16 mouse cellular contexts compared by ENCODE assay signal in genomic region chr19:29221867-29222266, GRCm38 (mm10). TPM values are rescaled to one million over a fixed set of nuclear protein-coding genes. Genes with fewer than 3 reads are reported as not detected.
DNase-seq lines count a peak whose midpoint lies in the region; ATAC-seq and TF ChIP-seq lines count a peak whose summit lies in the region.
"Had no signal": no experiment of that assay in that cellular context is flagged by ENCODE, and none has a peak within 500 bp of the region (broad histone marks: within the 10 kb centered on the region; RNA-seq: fewer than 3 reads in every experiment).

No protein-coding gene starts in this region.

- no peak overlapping the region for H3K27ac ChIP-seq in MEL (ENCODE audit: control insufficient read depth, low read depth, low read length)
- H3K27ac ChIP-seq: forebrain, embryonic 13.5 days; heart, embryonic 13.5 days; kidney, embryonic 15.5 days; lung, embryonic 15.5 days; stomach, postnatal 0 days had no signal

- H3K79me2 ChIP-seq in MEL (ENCODE audit: control insufficient read depth, insufficient read depth, low read length, poor library complexity) = no peaks in the 10 kb centered on the region

- peaks cover 9 to 16% of the 10 kb centered on the region in 2 experiments for H3K4me1 ChIP-seq in MEL (ENCODE audit: control insufficient read depth in 1 of 2, insufficient read depth in 2 of 2, low read length in 2 of 2)
- H3K4me1 ChIP-seq: forebrain, embryonic 13.5 days; heart, embryonic 13.5 days; kidney, embryonic 15.5 days; lung, embryonic 15.5 days had no signal

- TF ChIP-seq CTCF in MEL (IDR thresholded peaks at IDR 0.05 in 2 of 3, conservative IDR thresholded peaks at IDR 0.05 in 1 of 3; ENCODE audit: control insufficient read depth in 1 of 3, insufficient read depth in 1 of 3, low read depth in 2 of 3, low read length in 3 of 3, poor library complexity in 1 of 3, severe bottlenecking in 1 of 3) = no peak

- peak; percentile 31; the same call in 1 of the 2 replicates for ATAC-seq in megakaryocyte progenitor cell, adult 5-6 weeks (replicated peaks; ENCODE audit: poor library complexity)
- ATAC-seq: forebrain, embryonic 13.5 days had no signal

- TF ChIP-seq EP300 in MEL (IDR thresholded peaks at IDR 0.05; ENCODE audit: low read depth in 1 of 2, low read length in 2 of 2) = peak; percentile 46 to 71; a peak in 3 of 4 replicates

- DNase-seq in lung, postnatal 36 days = peak; percentile 42
- no peak for DNase-seq in lung, postnatal 10 days
- peak; percentile 90 for DNase-seq in MEL (ENCODE audit: low read depth, low spot score)
- peak; percentile 22 for DNase-seq in adrenal gland, postnatal 10 days
- no peak for DNase-seq in thymus, postnatal 25 days
- no peak for DNase-seq in B cell, adult 2 months
- DNase-seq: cerebellum, postnatal 25 days; layer of hippocampus, postnatal 36 days; left cerebral cortex, postnatal 4 days; right cerebral cortex, postnatal 25 days had no signal

- H3K36me3 ChIP-seq in MEL (ENCODE audit: control insufficient read depth in 1 of 2, insufficient read depth in 2 of 2, low read length in 2 of 2) = peaks cover 0 to 32% of the 10 kb centered on the region in 2 experiments; a peak in 2 of 4 replicates
- H3K36me3 ChIP-seq: heart, embryonic 13.5 days; kidney, embryonic 15.5 days; lung, embryonic 15.5 days had no signal

- no peak for TF ChIP-seq POLR2A in MEL (IDR thresholded peaks at IDR 0.05; ENCODE audit: control insufficient read depth in 1 of 2, insufficient read depth in 1 of 2, low read depth in 1 of 2, low read length in 2 of 2, poor library complexity in 1 of 2)

- no peak overlapping the region for H3K9ac ChIP-seq in MEL (ENCODE audit: control insufficient read depth, low read depth, low read length, poor library complexity, severe bottlenecking)
- H3K9ac ChIP-seq: forebrain, embryonic 13.5 days; heart, embryonic 13.5 days; kidney, embryonic 15.5 days; lung, embryonic 15.5 days had no signal

- no peak for TF ChIP-seq RAD21 in MEL (IDR thresholded peaks at IDR 0.05; ENCODE audit: low read depth, low read length)

- H3K9me3 ChIP-seq in MEL (replicated peaks; ENCODE audit: insufficient read depth, low read length) = no peaks in the 10 kb centered on the region
- H3K9me3 ChIP-seq: kidney, embryonic 15.5 days; lung, embryonic 15.5 days had no signal

- H3K4me3 ChIP-seq in MEL (ENCODE audit: control insufficient read depth in 1 of 2, insufficient read depth in 1 of 2, low read depth in 2 of 2, low read length in 2 of 2) = no peak overlapping the region
- H3K4me3 ChIP-seq: forebrain, embryonic 13.5 days; heart, embryonic 13.5 days; kidney, embryonic 15.5 days; lung, embryonic 15.5 days had no signal

- no peaks in the 10 kb centered on the region for H3K27me3 ChIP-seq in MEL (ENCODE audit: control insufficient read depth in 1 of 2, insufficient read depth in 2 of 2, low read length in 2 of 2)
- H3K27me3 ChIP-seq: forebrain, embryonic 13.5 days; heart, embryonic 13.5 days; lung, embryonic 15.5 days had no signal

TF ChIP-seq in MEL, 35 proteins besides CTCF, POLR2A, EP300 and RAD21:
- TF ChIP-seq ZKSCAN1 (IDR thresholded peaks at IDR 0.05; ENCODE audit: low read depth, low read length) = no peak
- no peak for TF ChIP-seq CHD1 (IDR thresholded peaks at IDR 0.05; ENCODE audit: low read depth, low read length)
- TF ChIP-seq MXI1 (IDR thresholded peaks at IDR 0.05; ENCODE audit: low read depth, low read length) = peak; percentile 66
- no peak for TF ChIP-seq UBTF (IDR thresholded peaks at IDR 0.05; ENCODE audit: borderline replicate concordance, insufficient read depth, low read depth, low read length)
- TF ChIP-seq MYB (IDR thresholded peaks at IDR 0.05; ENCODE audit: low read depth, low read length) = no peak
- TF ChIP-seq MAZ (IDR thresholded peaks at IDR 0.05; ENCODE audit: low read depth, low read length) = 0 out of 2 replicates have a peak, but pooled peaks have one; percentile 70
- TF ChIP-seq TBP (IDR thresholded peaks at IDR 0.05; ENCODE audit: low read depth, low read length) = no peak
- no peak for TF ChIP-seq GABPA (IDR thresholded peaks at IDR 0.05; ENCODE audit: low read depth, low read length)
- TF ChIP-seq GATA1 (IDR thresholded peaks at IDR 0.05; ENCODE audit: low read depth, low read length) = peak; percentile 65
- no peak for TF ChIP-seq MEF2A (IDR thresholded peaks at IDR 0.05; ENCODE audit: extremely low read depth, insufficient replicate concordance, low read depth, low read length, poor library complexity, severe bottlenecking)
- no peak for TF ChIP-seq SMC3 (IDR thresholded peaks at IDR 0.05; ENCODE audit: low read depth, low read length)
- no peak for TF ChIP-seq CHD2 (IDR thresholded peaks at IDR 0.05; ENCODE audit: low read length)
- 0 out of 2 replicates have a peak, but pooled peaks have one; percentile 49 for TF ChIP-seq MAFK (IDR thresholded peaks at IDR 0.05; ENCODE audit: borderline replicate concordance, low read depth, low read length)
- no peak for TF ChIP-seq NELFE (IDR thresholded peaks at IDR 0.05; ENCODE audit: low read depth, low read length)
- peak; percentile 84 for TF ChIP-seq USF1 (IDR thresholded peaks at IDR 0.05; ENCODE audit: low read depth, low read length)
- TF ChIP-seq RCOR1 (IDR thresholded peaks at IDR 0.05; ENCODE audit: low read depth, low read length) = peak; percentile 99
- TF ChIP-seq ZC3H11A (IDR thresholded peaks at IDR 0.05; ENCODE audit: low read depth, low read length) = no peak
- no peak for TF ChIP-seq E2F4 (IDR thresholded peaks at IDR 0.05; ENCODE audit: borderline replicate concordance, low read depth, low read length)
- no peak for TF ChIP-seq POLR2AphosphoS5 (IDR thresholded peaks at IDR 0.05; ENCODE audit: borderline replicate concordance, low read depth, low read length)
- no peak for TF ChIP-seq USF2 (IDR thresholded peaks at IDR 0.05; ENCODE audit: borderline replicate concordance in 1 of 2, insufficient read depth in 1 of 2, low read depth in 1 of 2, low read length in 2 of 2)
- TF ChIP-seq ELF1 (IDR thresholded peaks at IDR 0.05; ENCODE audit: low read depth, low read length) = 0 out of 2 replicates have a peak, but pooled peaks have one; percentile 20
- TF ChIP-seq SIN3A (IDR thresholded peaks at IDR 0.05; ENCODE audit: low read length) = 0 out of 2 replicates have a peak, but pooled peaks have one; percentile 74
- no peak for TF ChIP-seq ZMIZ1 (IDR thresholded peaks at IDR 0.05; ENCODE audit: low read depth, low read length)
- TF ChIP-seq MYC (IDR thresholded peaks at IDR 0.05; ENCODE audit: low read depth, low read length) = peak; percentile 54; the same call in 1 of the 2 replicates
- no peak for TF ChIP-seq KAT2A (conservative IDR thresholded peaks at IDR 0.05; ENCODE audit: low read depth, low read length)
- TF ChIP-seq ZNF384 (IDR thresholded peaks at IDR 0.05; ENCODE audit: low read depth, low read length) = no peak
- TF ChIP-seq ETS1 (IDR thresholded peaks at IDR 0.05; ENCODE audit: low read depth, low read length) = peak; percentile 82
- no peak for TF ChIP-seq HCFC1 (IDR thresholded peaks at IDR 0.05; ENCODE audit: low read depth, low read length)
- TF ChIP-seq MAX (IDR thresholded peaks at IDR 0.05; ENCODE audit: low read length) = peak; percentile 41; the same call in 1 of the 2 replicates
- TF ChIP-seq BHLHE40 (IDR thresholded peaks at IDR 0.05; ENCODE audit: borderline replicate concordance, low read depth, low read length) = peak; percentile 73; the same call in 1 of the 2 replicates
- no peak for TF ChIP-seq NRF1 (IDR thresholded peaks at IDR 0.05; ENCODE audit: insufficient read depth, low read depth, low read length, poor library complexity, severe bottlenecking)
- no peak for TF ChIP-seq TAL1 (IDR thresholded peaks at IDR 0.05; ENCODE audit: low read length)
- no peak for TF ChIP-seq POLR2AphosphoS2 (IDR thresholded peaks at IDR 0.05; ENCODE audit: low read length)
- peak; percentile 48 for TF ChIP-seq TCF12 (IDR thresholded peaks at IDR 0.05; ENCODE audit: low read depth, low read length)
- TF ChIP-seq JUND (IDR thresholded peaks at IDR 0.05; ENCODE audit: low read depth, low read length) = no peak

RNA-seq across cellular contexts. Expression of gene Jak2, which starts 29.8 kb away (rescaled TPM):
- 26.4 and 32.8 TPM in 2 replicates for total RNA-seq in MEL (2012; rRNA removed)
- polyA plus RNA-seq in MEL (2012; ENCODE audit: insufficient read depth in 1 of 2, insufficient read length in 2 of 2, low read depth in 1 of 2, low replicate concordance in 2 of 2, missing spikeins in 1 of 2) = 10 to 100 TPM; 30.2 to 78.6 TPM
- total RNA-seq in adrenal gland, postnatal 10 days (2021) = 10 to 100 TPM; 17.7 to 20.5 TPM
- 41.2 and 41.7 TPM in 2 replicates for total RNA-seq in megakaryocyte progenitor cell, adult 5-6 weeks (2015)
- 36.7 and 43.8 TPM in 2 replicates for total RNA-seq in megakaryocyte progenitor cell, adult 5-6 weeks (2017)

Comparison
In these comparisons a context has a peak if more than half of its experiments do, and no peak if none do; other contexts are left out.
1. DNase-seq: peak in lung, postnatal 36 days (single experiment), MEL (single experiment) and adrenal gland, postnatal 10 days (single experiment); none in lung, postnatal 10 days (single experiment), thymus, postnatal 25 days (single experiment) and B cell, adult 2 months (0 of 2).